Mouse (Mus musculus) kidney, postnatal 4 days (tissue): ENCODE results near the gene Slc30a1.

Experiments
- DNase-seq, 2 experiments: peaks; one replicate each; pipeline ENCODE4 v3.0.0; 2021; ENCODE audit warnings: mixed read lengths in 2 of 2

Slc30a1 gene

DNA sequence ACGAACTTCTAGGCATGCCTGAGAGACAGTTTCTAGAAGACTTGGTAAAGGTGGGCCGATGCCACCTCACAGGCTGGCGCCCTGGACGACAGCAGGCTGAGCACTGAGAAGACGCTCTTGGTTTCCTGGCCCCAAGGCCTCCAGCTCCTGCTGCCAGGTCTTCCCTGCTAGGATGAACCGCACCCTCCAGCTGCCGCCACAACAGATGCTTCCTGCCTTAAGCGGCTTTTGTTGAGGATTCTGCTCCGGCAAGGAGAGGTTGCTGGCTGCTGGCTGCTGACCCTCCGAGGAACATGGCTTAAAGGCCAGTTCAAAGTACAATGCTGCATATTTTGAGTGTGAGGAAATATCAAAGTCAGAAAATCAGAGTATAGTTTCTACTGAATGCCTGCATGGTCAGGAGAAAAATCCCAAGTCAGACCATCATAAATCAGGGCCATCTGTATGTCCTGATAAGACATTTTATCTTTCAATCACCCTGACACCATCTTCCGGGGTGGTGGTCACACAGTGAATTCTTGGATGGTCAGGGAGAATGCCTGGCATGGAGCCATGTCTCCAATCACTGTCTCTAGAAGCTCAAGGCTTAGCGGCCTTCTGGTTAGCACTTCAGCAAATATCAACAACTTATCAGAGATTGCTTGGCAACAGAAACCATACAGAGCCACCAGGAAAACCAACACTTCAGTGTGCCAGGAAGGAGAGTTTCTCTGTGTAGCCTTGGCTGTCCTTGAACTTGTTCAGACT lies 9.6 kb upstream of the Slc30a1 start:
- DNase-seq: peak; percentile 48 to 67

DNA sequence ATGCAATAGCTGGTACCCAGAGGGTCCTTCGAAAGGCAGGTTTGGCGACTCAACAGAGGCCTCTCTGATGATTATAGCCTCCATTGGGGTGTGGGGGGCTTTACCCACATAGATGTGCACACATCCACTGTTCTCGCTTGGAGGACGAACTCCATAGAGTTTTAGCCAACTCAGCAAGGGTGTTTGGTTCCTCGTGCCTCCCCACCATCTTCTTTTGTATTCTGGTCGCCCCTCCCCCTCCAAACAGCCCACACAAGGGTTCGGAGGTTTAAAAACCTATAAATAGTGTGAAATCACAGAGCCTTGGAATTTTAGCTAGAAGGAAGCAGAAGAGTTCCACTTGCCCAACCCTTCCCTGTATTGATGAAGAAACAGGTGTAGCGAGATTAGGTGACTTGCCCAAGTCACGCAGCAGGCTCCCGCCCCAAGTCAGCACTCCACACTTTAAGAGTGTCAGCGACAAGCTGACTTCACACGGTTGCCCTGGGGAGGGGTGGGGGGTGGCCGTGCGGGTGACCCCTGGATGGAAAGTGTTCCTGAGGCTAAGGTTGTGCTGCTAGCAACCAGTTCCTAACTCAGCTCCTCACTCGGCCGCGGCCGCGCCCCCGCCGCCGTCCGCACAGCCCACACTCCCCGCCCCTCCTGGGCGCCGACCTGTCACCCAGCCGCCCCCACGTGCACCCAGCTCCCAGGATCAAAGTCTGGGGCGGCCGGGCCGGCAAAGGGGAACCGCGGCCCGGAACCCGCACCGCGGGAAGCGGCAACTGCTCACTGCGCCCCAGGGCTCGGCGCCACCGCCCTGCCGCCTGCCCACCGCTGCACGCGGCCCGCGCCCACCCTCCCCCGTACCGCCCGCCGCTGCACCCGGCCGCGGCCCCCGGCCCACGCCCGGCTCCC lies 682 bp upstream of the Slc30a1 start:
- peak; percentile 27 to 41 for DNase-seq

DNA sequence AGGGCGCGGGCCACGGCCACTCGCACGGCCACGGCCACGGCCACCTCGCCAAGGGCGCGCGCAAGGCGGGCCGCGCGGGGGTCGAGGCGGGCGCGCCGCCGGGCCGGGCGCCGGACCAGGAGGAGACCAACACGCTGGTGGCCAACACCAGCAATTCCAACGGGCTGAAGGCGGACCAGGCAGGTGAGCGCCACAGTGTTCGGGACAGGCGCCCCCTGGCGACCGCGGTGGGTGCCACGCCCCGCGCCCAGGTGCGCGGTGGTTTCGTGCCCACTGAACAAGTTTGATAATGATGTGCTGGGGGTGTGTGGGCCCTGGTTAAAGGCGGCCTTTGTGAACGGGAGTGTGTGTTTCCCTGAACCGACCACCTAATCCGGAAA lies 854 bp downstream of the Slc30a1 start:
- peak; percentile 86 to 91 for DNase-seq

DNA sequence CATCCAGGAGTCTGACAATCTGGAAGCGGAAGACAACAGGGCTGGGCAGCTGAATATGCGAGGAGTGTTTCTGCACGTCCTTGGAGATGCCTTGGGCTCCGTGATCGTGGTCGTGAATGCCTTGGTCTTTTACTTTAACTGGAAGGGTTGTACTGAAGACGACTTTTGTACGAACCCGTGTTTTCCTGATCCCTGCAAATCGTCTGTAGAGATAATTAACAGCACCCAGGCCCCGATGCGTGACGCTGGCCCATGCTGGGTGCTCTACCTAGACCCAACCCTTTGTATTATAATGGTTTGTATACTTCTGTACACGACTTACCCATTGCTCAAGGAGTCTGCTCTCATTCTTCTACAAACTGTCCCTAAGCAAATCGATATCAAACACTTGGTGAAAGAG lies 2.3 kb downstream of the Slc30a1 start:
- DNase-seq: no peak

DNA sequence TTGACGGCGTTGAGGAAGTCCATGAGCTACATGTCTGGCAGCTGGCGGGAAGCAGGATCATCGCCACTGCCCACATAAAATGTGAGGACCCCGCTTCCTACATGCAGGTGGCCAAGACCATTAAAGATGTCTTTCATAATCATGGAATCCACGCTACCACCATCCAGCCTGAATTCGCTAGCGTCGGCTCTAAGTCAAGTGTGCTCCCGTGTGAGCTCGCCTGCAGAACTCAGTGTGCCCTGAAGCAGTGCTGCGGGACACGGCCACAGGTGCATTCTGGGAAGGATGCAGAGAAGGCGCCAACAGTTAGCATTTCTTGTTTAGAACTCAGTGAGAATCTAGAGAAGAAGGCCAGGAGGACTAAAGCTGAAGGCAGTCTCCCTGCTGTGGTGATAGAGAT lies 2.7 kb downstream of the Slc30a1 start:
- DNase-seq: no peak

DNA sequence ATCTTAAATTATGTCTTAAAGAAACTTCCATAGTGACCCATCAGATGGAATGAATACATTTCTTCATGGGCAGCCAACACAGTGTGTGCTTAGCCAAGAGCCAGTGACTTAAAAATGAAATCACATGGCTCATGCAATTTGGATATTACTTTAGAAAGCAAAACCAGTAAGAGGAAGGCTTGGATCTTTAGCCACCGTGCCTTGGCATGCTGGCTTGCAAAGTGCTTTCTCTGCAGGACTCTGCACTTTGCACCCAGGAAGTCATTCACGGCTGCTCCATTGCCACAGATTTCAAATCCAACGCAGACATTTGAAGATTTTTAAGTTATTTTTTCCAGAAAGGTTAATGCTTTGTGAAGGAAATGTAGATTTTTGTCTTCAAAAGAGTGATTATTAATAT lies 4.1 kb downstream of the Slc30a1 start:
- DNase-seq: no peak

DNA sequence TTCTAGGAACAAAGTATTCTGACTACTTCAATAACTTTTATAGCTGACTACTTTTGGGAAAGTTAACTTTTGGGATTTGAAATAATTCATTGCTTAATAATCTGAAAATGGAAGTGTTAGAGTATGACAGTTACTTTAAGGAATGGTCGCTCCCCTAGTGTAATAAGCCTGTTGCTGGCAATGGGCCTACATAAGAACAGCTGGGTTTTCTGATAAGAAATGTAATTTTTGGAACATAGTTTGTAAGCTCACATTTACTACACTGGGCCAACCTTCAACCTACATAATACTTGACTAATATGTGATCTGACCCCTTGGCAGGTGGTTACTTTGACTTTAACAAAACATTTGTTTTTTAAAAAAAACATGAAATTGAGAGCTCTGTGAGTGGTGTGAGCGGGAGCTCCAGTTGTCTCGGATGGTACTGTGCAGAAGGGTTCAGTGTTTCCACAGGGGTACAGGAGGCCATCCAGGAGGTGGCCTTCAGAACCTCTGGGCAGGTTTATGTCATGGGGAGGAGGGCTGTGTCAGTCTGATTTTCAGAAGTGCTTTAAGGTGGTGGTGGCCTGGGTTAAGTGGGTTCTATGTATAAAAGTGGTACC lies 4.6 kb downstream of the Slc30a1 start:
- no peak for DNase-seq

DNA sequence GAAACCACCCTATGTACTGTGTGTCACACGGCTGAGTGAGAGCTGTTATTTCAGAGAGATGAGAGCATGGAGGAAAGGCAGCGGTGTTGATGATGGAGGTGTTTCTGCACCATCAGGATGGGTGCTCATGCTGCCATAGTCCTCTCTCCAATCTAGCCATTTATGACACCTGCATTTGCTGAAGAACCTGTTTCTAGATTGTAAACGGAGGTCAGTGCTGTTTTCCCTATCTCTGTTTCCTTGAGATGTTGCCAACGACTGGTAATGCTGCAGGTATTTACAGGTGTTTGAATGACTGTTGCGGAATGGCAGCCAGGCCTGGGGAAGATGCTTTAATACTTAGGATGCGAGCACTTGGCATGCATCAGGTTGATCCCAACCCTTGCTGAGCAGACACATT lies 8.1 kb downstream of the Slc30a1 start:
- DNase-seq: no peak

DNA sequence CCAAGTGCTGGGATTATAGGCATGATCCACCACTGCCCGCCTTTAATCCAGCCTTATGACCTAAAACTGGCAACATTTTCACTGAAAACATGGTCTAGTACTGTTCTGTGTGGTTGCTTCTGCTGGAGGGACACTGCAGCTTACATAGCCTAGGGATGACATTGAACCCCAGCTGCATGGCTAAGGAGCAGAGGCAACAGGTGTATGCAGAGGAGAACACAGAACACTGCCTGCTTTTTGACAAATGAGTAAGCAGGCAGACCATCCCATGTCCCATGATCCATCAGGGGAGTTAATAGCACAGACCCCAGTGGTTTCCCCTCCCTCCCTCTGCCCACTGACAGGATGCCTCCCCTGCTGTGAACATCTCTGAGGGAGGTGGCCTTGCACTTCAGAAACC lies 9.0 kb downstream of the Slc30a1 start:
- DNase-seq: no peak

DNA sequence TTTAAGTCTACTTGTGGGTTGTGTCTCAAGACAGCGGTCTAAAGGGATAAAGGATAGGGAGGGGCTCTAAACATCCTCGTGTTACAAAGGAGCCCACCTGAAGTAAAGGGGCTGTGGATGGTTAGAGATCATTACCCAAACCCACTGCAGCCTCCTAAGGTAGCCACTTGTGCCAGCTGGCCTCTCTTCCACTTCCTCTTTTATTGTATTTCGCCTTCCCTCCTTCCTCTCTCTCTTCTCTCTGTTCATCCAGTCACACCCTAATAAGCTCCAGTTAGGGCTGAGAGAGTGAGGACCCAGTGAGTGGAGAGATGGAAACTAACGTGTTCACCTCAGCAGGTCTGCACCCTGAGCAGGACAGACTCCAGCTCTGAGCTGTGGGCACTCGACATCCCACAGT lies 10.3 kb downstream of the Slc30a1 start:
- no peak for DNase-seq

DNA sequence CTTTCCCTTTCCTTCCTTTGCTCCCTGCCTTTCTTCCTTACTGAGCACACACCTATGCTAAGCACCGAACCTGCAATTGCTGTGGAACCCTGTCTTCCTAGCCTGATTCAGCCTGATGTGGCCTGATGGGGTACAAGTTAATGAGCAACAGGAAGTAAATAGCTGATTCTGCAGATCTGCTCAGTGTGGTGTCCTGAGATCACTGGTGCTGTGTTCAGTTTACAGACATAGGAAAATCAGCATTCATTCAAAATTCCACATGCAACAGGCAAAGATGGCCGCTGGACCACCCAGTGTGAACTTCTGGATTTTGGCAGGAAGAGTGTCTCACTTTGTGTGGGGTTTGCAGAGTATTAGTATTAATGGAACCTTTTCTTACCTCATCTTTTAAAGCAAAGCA lies 12.8 kb downstream of the Slc30a1 start:
- DNase-seq: no peak

DNA sequence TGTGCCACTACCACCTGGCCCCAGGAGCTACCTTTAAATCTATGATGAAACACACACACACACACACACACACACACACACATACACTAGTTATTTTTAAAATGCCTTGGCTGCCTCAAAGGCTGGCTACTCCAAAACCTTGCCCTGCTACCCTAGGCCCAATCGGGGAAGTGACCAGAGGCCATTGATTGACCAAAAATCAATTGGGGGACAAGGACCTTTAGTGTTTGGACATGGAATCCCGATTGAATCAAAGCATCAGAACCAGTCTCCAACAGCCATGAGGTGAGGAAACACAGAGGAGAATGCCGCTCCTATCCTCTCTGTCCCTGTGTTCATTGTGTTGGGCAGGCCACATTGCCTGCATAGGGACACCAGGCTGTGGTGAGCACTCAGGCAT lies 15.1 kb downstream of the Slc30a1 start:
- no peak for DNase-seq

DNA sequence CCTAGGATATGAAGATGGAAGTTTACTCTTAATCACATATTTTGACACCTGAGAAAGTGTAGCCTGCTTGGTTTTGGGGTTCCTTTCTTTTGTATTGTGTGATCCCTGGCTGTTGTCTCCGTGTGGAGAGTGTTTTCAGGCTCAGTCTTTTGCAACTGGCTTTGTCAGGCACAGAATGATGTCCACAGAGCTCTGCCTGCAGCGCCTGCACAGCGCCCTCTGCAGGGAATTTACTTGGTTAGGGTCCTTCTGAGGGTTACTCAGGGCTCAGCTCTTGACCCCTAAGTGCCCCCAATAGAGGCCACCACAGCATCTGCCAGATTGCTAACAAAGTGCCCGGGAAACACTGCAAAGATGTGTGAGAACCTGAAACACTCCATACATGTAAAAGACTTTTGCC lies 18.9 kb downstream of the Slc30a1 start:
- no peak for DNase-seq

DNA sequence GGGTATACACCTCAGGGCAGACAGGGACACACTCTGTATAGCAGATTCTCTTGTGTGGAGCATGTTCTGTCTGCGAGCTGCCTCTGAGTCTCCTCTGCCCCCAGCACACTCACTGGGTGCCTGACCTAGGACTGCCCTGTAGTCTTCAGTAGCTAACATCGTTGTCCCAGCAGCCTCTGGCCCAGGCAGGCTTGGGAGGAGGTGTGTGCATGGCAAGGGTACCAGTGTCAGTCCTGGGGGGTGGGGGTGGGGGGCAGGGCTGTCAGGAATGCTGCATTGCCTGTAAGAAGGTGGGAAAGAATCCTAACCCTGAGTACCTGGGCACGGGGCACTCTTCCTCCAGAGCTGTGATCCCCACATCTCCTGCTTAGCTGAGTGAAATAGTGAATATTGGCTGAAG lies 20.1 kb downstream of the Slc30a1 start:
- DNase-seq: no peak

DNA sequence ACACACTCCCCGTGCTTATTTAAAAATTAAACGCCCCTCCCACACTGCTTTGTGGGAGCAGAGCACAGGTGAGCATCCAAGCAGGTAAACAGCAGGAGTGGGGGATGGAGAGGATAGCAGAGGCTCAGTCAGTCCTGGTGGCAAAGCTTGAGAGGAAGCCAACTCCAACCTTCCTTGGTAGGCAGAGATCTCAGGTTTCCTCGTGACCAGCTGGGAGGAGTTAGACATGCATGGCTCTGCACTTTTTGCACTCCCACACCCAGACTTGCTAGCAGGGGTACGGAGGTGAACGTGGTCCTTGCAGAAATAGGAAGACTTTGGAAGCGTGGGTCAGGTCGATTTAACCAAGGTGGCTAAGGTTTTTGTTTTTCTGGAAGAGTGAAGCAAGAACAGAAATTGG lies 21.8 kb downstream of the Slc30a1 start:
- DNase-seq: peak in 1 of 2 experiments; percentile 48

DNA sequence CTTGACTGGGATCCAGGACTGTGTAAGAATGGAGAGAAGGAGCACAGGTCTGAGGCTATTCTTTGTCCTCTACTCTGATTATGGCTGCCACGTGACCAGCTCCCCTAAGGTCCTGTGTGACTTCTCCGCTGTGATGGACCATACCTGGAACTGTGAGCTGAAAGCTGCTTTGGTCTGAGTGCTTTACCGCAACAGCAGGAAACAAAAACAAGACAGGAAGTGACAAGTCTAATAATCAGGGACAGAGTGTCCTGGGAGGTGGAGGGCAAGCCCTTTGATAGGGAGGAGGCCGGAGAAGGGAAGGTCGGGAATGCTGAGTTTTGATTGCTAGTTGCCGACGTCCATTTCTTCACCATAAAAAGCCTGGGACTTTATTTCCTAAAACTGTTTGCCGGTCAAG lies 22.5 kb downstream of the Slc30a1 start:
- DNase-seq: no peak

DNA sequence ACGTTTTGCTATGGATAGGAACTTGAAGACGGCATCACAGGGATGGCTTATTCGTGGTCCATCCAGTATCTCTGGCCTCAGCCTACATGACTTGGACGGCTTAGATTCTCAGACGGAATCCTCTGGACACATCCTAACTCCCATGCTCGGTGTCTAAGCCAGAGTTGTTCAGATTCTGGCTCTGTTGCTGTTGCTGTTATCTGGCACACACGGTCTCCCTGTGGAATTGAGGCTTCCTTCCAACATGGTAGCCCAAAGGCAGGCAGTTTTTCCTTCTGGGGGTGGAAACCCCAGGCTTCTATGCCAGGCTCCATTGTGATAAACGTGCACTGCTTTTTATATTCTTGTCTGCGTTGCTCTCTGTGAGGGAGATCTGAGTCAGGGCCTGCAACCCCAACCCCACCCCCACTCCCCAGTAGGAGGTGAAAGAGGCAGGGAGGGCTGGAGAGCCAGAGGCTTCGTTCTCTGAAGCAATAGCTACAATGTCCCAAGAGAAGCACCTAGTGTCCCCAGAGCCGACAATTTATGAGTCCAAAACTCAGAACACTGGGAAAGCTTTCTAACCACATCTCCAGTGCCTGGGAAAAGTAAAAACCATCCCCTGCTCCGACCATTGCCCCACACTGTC lies 23.4 kb downstream of the Slc30a1 start:
- DNase-seq: no peak

DNA sequence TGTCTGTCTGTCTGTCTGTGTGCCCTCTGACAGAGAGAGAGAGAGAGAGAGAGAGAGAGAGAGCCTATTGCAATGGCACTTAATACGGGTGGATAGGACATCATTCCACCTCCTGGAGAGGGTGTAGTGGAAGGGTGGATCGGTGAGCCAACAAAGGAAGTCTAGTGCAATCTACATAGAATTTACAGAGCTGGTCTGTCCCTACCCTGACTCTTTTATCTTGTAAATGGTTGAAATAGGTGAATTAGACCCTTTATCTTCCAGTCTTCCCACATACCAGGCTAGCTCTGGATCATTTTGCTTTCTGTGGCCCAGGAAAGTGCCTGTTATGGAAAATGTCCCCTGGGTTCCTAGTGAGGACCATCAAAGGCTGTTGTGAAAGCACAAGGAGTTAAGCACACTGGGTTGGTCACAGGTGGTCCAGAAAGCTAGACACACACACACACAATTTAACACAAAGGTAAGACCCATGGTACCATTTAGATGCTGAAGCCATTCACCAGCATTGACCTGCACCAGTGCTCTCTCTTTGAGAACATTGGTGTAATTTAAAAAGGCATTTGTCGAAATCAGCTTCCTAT lies 24.0 kb downstream of the Slc30a1 start:
- no peak for DNase-seq

DNA sequence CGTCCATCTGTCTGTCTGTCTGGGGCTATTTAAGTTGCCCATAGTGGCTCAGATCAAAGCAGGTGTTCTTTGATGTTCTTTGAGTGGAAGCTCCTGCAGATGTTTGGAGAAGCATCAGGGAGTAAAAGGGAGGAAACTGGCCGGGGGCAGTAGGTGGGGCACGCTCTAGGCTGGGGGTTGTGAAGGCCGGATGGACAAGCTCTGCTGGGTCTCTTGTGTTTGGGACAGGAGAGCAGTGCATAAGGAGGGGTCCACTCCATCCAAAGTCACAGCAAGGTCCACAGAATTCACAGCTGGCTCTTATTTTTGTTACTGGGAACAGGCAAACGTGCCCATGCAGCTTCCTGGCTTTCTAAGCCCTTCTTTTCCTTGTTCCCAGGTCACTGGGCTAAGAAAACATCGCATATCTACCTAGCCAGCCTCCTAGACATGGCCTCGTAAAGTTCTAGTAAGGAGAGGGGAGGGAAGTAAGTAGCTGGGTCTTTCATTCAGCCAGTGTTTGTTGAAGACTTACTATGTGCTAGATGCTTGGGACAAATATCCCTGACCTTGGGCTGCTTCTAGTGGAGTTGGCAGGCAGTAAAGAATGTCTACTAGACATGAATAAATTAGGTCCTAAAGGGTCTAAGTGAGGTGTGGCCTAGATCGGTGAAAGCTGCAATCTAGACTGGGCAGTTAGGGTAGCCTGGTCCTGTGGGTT lies 25.9 kb downstream of the Slc30a1 start:
- DNase-seq: no peak

DNA sequence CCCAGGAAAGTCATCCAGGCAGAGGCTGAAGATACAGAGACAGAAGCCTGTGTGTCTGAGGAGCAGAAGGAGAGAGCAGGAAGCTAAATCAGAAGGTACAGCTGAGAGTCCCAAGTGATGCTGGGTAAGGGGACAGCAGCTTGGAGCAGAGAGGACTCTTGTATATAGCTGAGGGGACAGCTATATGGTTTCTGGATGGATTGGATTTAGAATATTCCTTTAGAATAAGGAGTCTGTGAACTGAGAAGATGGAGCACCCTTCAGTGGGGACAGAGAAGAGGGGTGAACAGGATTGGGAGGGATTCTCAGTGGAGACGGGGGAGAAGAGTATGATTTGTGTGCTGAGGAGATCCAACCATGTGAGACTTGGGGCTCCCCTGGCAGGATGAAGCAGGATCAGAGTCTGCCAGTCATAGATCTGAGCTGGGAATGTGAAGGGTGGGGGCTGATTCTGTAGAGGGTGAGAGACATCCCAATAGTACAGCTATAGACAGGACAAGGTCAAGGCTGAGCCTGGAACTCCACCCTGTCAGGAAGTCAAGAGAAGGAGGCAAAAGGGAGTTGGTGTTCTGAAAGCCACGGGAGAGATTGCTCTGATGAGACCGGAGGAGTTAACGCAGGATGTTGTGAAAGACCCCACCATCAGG lies 26.5 kb downstream of the Slc30a1 start:
- no peak for DNase-seq

DNA sequence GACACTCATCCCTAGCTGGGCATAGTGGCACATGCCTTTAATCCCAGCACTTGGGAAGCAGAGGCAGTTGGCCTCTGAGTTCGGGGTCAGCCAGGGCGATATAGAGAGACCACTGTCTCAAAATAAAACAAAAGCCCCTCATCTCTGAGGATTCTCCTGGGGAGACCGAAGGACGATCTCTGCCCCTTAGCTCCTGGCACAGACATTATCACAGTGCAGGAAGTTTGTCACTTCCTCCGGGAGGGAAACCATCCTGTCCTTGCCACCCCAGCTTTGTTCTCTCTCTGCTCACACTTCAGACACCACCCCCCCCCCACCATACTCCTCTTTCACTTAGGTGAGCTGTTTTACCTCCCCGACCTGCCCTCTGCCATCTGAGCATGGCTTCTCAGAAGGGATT lies 37.1 kb downstream of the Slc30a1 start:
- no peak for DNase-seq

DNA sequence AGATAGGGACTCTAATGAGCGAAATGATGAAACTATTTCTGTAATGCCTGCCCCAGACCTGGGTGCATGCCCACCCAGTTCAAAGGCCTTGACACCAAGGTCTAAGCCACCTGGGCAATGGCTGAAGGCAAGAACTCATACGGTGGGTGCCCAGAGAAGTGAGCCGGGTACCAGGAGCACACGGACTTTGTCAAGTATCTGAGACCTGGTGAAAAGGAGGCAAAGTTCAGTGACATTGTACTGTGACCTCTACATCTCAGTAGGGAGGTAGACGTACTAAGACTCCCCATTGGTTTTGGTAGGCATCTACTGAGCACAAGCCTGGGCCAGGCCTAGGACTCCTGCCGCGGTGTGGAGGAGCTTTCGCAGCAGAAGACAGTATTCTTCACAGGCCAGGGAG lies 38.8 kb downstream of the Slc30a1 start:
- DNase-seq: no peak
